In the genomic region with DNA sequence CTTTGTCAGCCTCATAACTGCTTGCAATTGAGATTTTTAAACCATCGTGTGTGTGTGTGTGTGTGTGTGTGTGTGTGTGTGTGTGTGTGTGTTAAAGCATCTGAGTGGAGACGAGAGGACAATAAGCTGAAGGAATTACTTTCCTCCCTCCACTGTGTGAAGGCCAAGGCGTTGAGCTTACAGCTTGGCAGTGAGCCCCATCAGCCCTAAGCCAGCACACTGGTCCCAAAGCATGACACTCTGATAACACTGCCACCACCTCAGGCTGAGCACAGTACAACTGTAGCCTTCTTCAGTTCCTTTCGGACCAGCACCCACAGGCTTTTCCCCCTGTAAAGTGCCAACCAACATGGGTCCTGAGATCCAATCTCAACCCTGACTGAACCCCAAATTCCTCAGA, we compare ENCODE assay signal across 15 mouse cellular contexts.
A peak's percentile ranks its signal among the peaks of the same experiment; 100 is the strongest.
DNase-seq lines count a peak whose midpoint lies in the region; ATAC-seq and TF ChIP-seq lines count a peak whose summit lies in the region.
"Had no signal": no experiment of that assay in that cellular context is flagged by ENCODE, and none has a peak within 500 bp of the region (broad histone marks: within the 10 kb centered on the region; RNA-seq: fewer than 3 reads in every experiment).

No protein-coding gene starts in this region.

- no peak overlapping the region for H3K4me3 ChIP-seq in heart, embryonic 16.5 days (ENCODE audit: low read length)
- H3K4me3 ChIP-seq in heart, embryonic 11.5 days (ENCODE audit: low read depth, low read length) = no peak overlapping the region
- H3K4me3 ChIP-seq in hindbrain, embryonic 14.5 days (replicated peaks; ENCODE audit: low read length) = no peak overlapping the region
- no peak overlapping the region for H3K4me3 ChIP-seq in midbrain, embryonic 15.5 days
- H3K4me3 ChIP-seq in intestine, embryonic 16.5 days (ENCODE audit: low read length) = no peak overlapping the region
- H3K4me3 ChIP-seq: embryonic facial prominence, embryonic 13.5 days; megakaryocyte, embryonic 14.5 days had no signal

- DNase-seq in brain, embryonic 14.5 days (ENCODE audit: low read depth) = peak; percentile 60
- no peak for DNase-seq in hindbrain, embryonic 14.5 days (ENCODE audit: low spot score)
- no peak for DNase-seq in kidney, postnatal 4 days
- DNase-seq: adrenal gland, postnatal 25 days; gastrocnemius, postnatal 14 days; kidney, adult 2 months; lung, adult 2 months; spleen, adult 18-20 months had no signal

- H3K4me2 ChIP-seq in heart, embryonic 16.5 days (ENCODE audit: low read depth, low read length) = no peak overlapping the region
- H3K4me2 ChIP-seq in heart, embryonic 11.5 days = no peak overlapping the region
- no peak overlapping the region for H3K4me2 ChIP-seq in hindbrain, embryonic 14.5 days (replicated peaks)
- no peak overlapping the region for H3K4me2 ChIP-seq in midbrain, embryonic 15.5 days
- H3K4me2 ChIP-seq in intestine, embryonic 16.5 days (ENCODE audit: low read depth, low read length) = no peak overlapping the region
- H3K4me2 ChIP-seq: embryonic facial prominence, embryonic 13.5 days had no signal

- no peaks in the 10 kb centered on the region for H3K36me3 ChIP-seq in heart, embryonic 16.5 days (ENCODE audit: control insufficient read depth, insufficient read depth)
- H3K36me3 ChIP-seq in heart, embryonic 11.5 days (ENCODE audit: control insufficient read depth, insufficient read depth, low read length) = no peaks in the 10 kb centered on the region
- H3K36me3 ChIP-seq in hindbrain, embryonic 14.5 days (replicated peaks; ENCODE audit: control insufficient read depth, insufficient read depth) = no peaks in the 10 kb centered on the region
- no peaks in the 10 kb centered on the region for H3K36me3 ChIP-seq in midbrain, embryonic 15.5 days (replicated peaks)
- H3K36me3 ChIP-seq in intestine, embryonic 16.5 days (ENCODE audit: control insufficient read depth, insufficient read depth, low read length) = no peaks in the 10 kb centered on the region
- H3K36me3 ChIP-seq: embryonic facial prominence, embryonic 13.5 days; G1E had no signal

- no peak for TF ChIP-seq CTCF in brain, embryonic 14.5 days (IDR thresholded peaks at IDR 0.05; ENCODE audit: borderline replicate concordance, extremely low read depth, insufficient read depth, insufficient read length)

- H3K9ac ChIP-seq in heart, embryonic 16.5 days (ENCODE audit: low read length) = no peak overlapping the region
- H3K9ac ChIP-seq in heart, embryonic 11.5 days (ENCODE audit: low read depth, low read length) = no peak overlapping the region
- no peak overlapping the region for H3K9ac ChIP-seq in hindbrain, embryonic 14.5 days
- H3K9ac ChIP-seq in midbrain, embryonic 15.5 days = no peak overlapping the region
- no peak overlapping the region for H3K9ac ChIP-seq in intestine, embryonic 16.5 days (ENCODE audit: low read depth, low read length)
- H3K9ac ChIP-seq: embryonic facial prominence, embryonic 13.5 days had no signal

- WGBS in heart, embryonic 16.5 days = 33% methylated on average over 4 of the region's 4 CpGs
- WGBS in heart, embryonic 11.5 days (ENCODE audit: insufficient replicate concordance) = 75% methylated on average over 4 of the region's 4 CpGs
- WGBS in hindbrain, embryonic 14.5 days = 61% methylated on average over 4 of the region's 4 CpGs
- 49% methylated on average over 4 of the region's 4 CpGs for WGBS in midbrain, embryonic 15.5 days
- WGBS in intestine, embryonic 16.5 days = 72% methylated on average over 4 of the region's 4 CpGs

- no peaks in the 10 kb centered on the region for H3K27me3 ChIP-seq in heart, embryonic 16.5 days (ENCODE audit: control insufficient read depth, insufficient read depth, low read length)
- H3K27me3 ChIP-seq in heart, embryonic 11.5 days (ENCODE audit: control insufficient read depth, insufficient read depth, low read length) = no peaks in the 10 kb centered on the region
- H3K27me3 ChIP-seq in hindbrain, embryonic 14.5 days (ENCODE audit: control insufficient read depth, insufficient read depth, low read length) = no peaks in the 10 kb centered on the region
- no peaks in the 10 kb centered on the region for H3K27me3 ChIP-seq in midbrain, embryonic 15.5 days (replicated peaks)
- H3K27me3 ChIP-seq in intestine, embryonic 16.5 days (replicated peaks; ENCODE audit: control insufficient read depth, insufficient read depth, low read length) = no peaks in the 10 kb centered on the region
- H3K27me3 ChIP-seq: embryonic facial prominence, embryonic 13.5 days had no signal

- 0 out of 2 replicates have a peak overlapping the region, but pooled peaks have one; percentile 24 for H3K27ac ChIP-seq in heart, embryonic 16.5 days (ENCODE audit: low read length)
- H3K27ac ChIP-seq in heart, embryonic 11.5 days (ENCODE audit: low read depth, low read length) = no peak overlapping the region
- H3K27ac ChIP-seq in hindbrain, embryonic 14.5 days = peak overlapping the region; percentile 63; the same call in 1 of the 2 replicates
- H3K27ac ChIP-seq in midbrain, embryonic 15.5 days = 0 out of 2 replicates have a peak overlapping the region, but pooled peaks have one; percentile 53
- H3K27ac ChIP-seq in intestine, embryonic 16.5 days (ENCODE audit: low read length) = no peak overlapping the region
- H3K27ac ChIP-seq: embryonic facial prominence, embryonic 13.5 days had no signal

- TF ChIP-seq POLR2A in brain, embryonic 14.5 days (IDR thresholded peaks at IDR 0.05; ENCODE audit: borderline replicate concordance, extremely low read depth, insufficient read depth, insufficient read length, poor library complexity, severe bottlenecking) = no peak

- peaks cover 29% of the 10 kb centered on the region for H3K4me1 ChIP-seq in heart, embryonic 16.5 days (ENCODE audit: control insufficient read depth, insufficient read depth, low read length)
- H3K4me1 ChIP-seq in heart, embryonic 11.5 days (ENCODE audit: control insufficient read depth, insufficient read depth, low read length) = peaks cover 9% of the 10 kb centered on the region
- peaks cover 30% of the 10 kb centered on the region for H3K4me1 ChIP-seq in hindbrain, embryonic 14.5 days (replicated peaks; ENCODE audit: control insufficient read depth, insufficient read depth, low read length)
- peaks cover 23% of the 10 kb centered on the region for H3K4me1 ChIP-seq in midbrain, embryonic 15.5 days
- peaks cover 13% of the 10 kb centered on the region; the same call in 1 of the 2 replicates for H3K4me1 ChIP-seq in intestine, embryonic 16.5 days (ENCODE audit: control insufficient read depth, insufficient read depth, low read length)

- ATAC-seq in heart, embryonic 16.5 days (replicated peaks; ENCODE audit: extremely low read depth, insufficient read depth, low FRiP score) = no peak
- no peak for ATAC-seq in heart, embryonic 11.5 days (replicated peaks; ENCODE audit: insufficient number of reproducible peaks, low FRiP score, low TSS enrichment)
- no peak for ATAC-seq in hindbrain, embryonic 14.5 days (ENCODE audit: low FRiP score)
- ATAC-seq in midbrain, embryonic 15.5 days (replicated peaks) = peak; percentile 41; the same call in 1 of the 2 replicates
- ATAC-seq in intestine, embryonic 16.5 days = no peak

- H3K9me3 ChIP-seq in heart, embryonic 16.5 days (replicated peaks; ENCODE audit: control insufficient read depth, low read length) = no peaks in the 10 kb centered on the region
- no peaks in the 10 kb centered on the region for H3K9me3 ChIP-seq in heart, embryonic 11.5 days (replicated peaks; ENCODE audit: control insufficient read depth, low read length)
- no peaks in the 10 kb centered on the region for H3K9me3 ChIP-seq in hindbrain, embryonic 14.5 days (ENCODE audit: control insufficient read depth, low read length)
- H3K9me3 ChIP-seq in midbrain, embryonic 15.5 days = no peaks in the 10 kb centered on the region
- H3K9me3 ChIP-seq in intestine, embryonic 16.5 days (ENCODE audit: control insufficient read depth, low read length) = no peaks in the 10 kb centered on the region
- H3K9me3 ChIP-seq: embryonic facial prominence, embryonic 13.5 days; megakaryocyte, embryonic 14.5 days had no signal

Comparison
In these comparisons a context has a peak if more than half of its experiments do, and no peak if none do; other contexts are left out.
1. H3K27ac ChIP-seq: peak in heart, embryonic 16.5 days (single experiment), hindbrain, embryonic 14.5 days (single experiment) and midbrain, embryonic 15.5 days (single experiment); none in heart, embryonic 11.5 days (single experiment) and intestine, embryonic 16.5 days (single experiment).